Mouse (Mus musculus): ENCODE measurements around the gene BC048679. TPM values are rescaled to one million over a fixed set of nuclear protein-coding genes. Genes with fewer than 3 reads are reported as not detected.

The BC048679 gene
- total and polyA plus RNA-seq, 3 experiments = not detected

DNA sequence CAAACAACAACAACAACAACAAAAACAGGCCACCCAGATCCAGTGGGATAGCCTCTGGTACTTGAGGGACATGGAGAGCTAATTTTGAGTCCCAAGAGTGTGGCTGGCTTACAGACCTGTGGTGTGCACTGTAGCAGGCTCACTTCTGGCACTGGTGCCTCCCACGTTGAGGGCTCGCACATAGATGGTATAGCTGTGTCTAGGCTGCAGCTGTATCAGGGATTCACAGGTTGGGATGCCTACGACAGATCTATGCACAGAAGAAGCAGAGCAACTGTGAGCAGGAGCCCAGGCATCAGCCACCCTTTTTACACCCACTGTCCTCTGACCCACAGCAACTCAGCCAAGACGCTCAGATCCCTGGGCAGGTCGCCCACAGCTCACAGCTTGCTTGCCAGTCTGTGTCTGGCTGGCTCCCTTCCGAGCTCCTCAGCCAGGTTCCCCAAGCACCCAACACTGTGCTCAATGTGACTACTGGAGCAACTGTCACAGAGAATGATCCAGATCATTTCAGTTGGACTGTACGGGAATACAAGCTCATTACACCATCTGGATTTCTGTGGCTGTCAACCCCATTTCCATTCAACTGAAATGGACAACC, 43.9 kb upstream of the BC048679 start:
- no peak overlapping the region for H3K27ac ChIP-seq (ENCODE audit: insufficient read depth, low read depth)
- in situ Hi-C loops (cut with MboI; ENCODE audit: low pct_ligation_motif_present, low pct_unique_long_range_greater_than_20kb, low sequenced_read_pairs) (no loop called here), dilution Hi-C loops (cut with MboI; ENCODE audit: extremely low pct_ligation_motif_present, extremely low pct_unique_long_range_greater_than_20kb, low sequenced_read_pairs) (no loop called here)
- H3K27me3 ChIP-seq (replicated peaks) = no peaks in the 10 kb centered on the region
- TF ChIP-seq SMC3 (IDR thresholded peaks at IDR 0.05; ENCODE audit: low read depth, low read length) (no peak), USF2 (conservative IDR thresholded peaks at IDR 0.05; ENCODE audit: low read depth, low read length) (no peak), MAFK (IDR thresholded peaks at IDR 0.05; ENCODE audit: insufficient replicate concordance, low read length) (no peak), SIN3A (IDR thresholded peaks at IDR 0.05; ENCODE audit: low read length) (no peak), RCOR1 (conservative IDR thresholded peaks at IDR 0.05; ENCODE audit: low read depth, low read length) (no peak), KAT2A (IDR thresholded peaks at IDR 0.05; ENCODE audit: insufficient replicate concordance, low read length) (no peak)
- no peak for DNase-seq (ENCODE audit: extremely low read depth)
- H3K36me3 ChIP-seq (replicated peaks in 1 of 2; ENCODE audit: control insufficient read depth in 1 of 2, insufficient read depth in 1 of 2, low read length in 1 of 2) = peaks cover 0 to 8% of the 10 kb centered on the region in 2 experiments
- no peak overlapping the region for H3K4me3 ChIP-seq (replicated peaks in 1 of 3; ENCODE audit: low read depth in 2 of 3, low read length in 2 of 3, poor library complexity in 1 of 3)
- H3K4me1 ChIP-seq (ENCODE audit: control insufficient read depth in 1 of 2, insufficient read depth in 2 of 2) = peaks cover 0 to 5% of the 10 kb centered on the region in 2 experiments; a peak in 1 of 4 replicates
- H3K9ac ChIP-seq (ENCODE audit: insufficient read depth, low read depth) = no peak overlapping the region
- H3K79me2 ChIP-seq (replicated peaks; ENCODE audit: control insufficient read depth, extremely low read depth, insufficient read depth, poor library complexity, severe bottlenecking) = no peaks in the 10 kb centered on the region
- no peak overlapping the region for H3K4me2 ChIP-seq (ENCODE audit: insufficient read depth, low read depth, poor library complexity, severe bottlenecking)
- no peaks in the 10 kb centered on the region for H3K9me3 ChIP-seq (replicated peaks; ENCODE audit: low read length)

DNA sequence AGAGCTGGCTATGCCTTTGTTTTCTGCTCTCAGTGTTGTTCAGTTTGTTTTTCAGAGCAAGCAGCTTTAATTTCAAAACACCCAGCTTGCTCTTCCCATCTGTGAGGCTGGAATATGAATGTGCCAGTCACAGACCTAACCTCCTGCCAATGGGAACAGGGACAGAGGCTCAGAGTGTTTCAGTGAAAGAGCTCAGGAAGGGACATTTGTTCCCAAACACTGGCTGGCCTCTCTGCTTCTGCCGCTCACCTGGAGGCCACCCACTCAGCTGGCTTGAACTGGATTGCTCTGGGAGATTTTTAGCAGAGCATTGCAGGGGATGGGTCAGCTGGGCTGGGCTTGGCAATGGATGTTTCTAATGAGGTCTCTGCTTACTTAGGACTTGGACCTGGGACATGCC, 42.9 kb upstream of the BC048679 start:
- Histone ChIP-seq H3K4me2 (ENCODE audit: insufficient read depth, low read depth, poor library complexity, severe bottlenecking) (no peak overlapping the region), H3K9ac (ENCODE audit: insufficient read depth, low read depth) (no peak overlapping the region), H3K9me3 (replicated peaks; ENCODE audit: low read length) (no peaks in the 10 kb centered on the region), H3K79me2 (replicated peaks; ENCODE audit: control insufficient read depth, extremely low read depth, insufficient read depth, poor library complexity, severe bottlenecking) (no peaks in the 10 kb centered on the region), H3K27ac (ENCODE audit: insufficient read depth, low read depth) (no peak overlapping the region), H3K4me1 (ENCODE audit: control insufficient read depth in 1 of 2, insufficient read depth in 2 of 2) (peaks cover 0 to 5% of the 10 kb centered on the region in 2 experiments; a peak in 1 of 4 replicates), H3K27me3 (replicated peaks) (no peaks in the 10 kb centered on the region), H3K4me3 (replicated peaks in 1 of 3; ENCODE audit: low read depth in 2 of 3, low read length in 2 of 3, poor library complexity in 1 of 3) (no peak overlapping the region), H3K36me3 (replicated peaks in 1 of 2; ENCODE audit: control insufficient read depth in 1 of 2, insufficient read depth in 1 of 2, low read length in 1 of 2) (peaks cover 0 to 18% of the 10 kb centered on the region in 2 experiments)
- TF ChIP-seq JUND (conservative IDR thresholded peaks at IDR 0.05; ENCODE audit: low read depth, low read length) (no peak), CHD2 (IDR thresholded peaks at IDR 0.05; ENCODE audit: low read length) (no peak), USF1 (IDR thresholded peaks at IDR 0.05; ENCODE audit: low read depth, low read length) (no peak), CHD1 (IDR thresholded peaks at IDR 0.05; ENCODE audit: low read depth, low read length) (no peak), RCOR1 (conservative IDR thresholded peaks at IDR 0.05; ENCODE audit: low read depth, low read length) (no peak), ELF1 (IDR thresholded peaks at IDR 0.05; ENCODE audit: low read depth, low read length) (no peak), ZMIZ1 (IDR thresholded peaks at IDR 0.05; ENCODE audit: low read depth, low read length) (no peak), ZNF384 (IDR thresholded peaks at IDR 0.05; ENCODE audit: low read depth, low read length) (no peak), MAFK (IDR thresholded peaks at IDR 0.05; ENCODE audit: insufficient replicate concordance, low read length) (no peak), USF2 (conservative IDR thresholded peaks at IDR 0.05; ENCODE audit: low read depth, low read length) (no peak), MYC (IDR thresholded peaks at IDR 0.05; ENCODE audit: low read depth, low read length) (no peak), CTCF (conservative IDR thresholded peaks at IDR 0.05 in 1 of 2, IDR thresholded peaks at IDR 0.05 in 1 of 2; ENCODE audit: low read depth in 2 of 2, low read length in 2 of 2) (no peak), NRF1 (IDR thresholded peaks at IDR 0.05; ENCODE audit: low read depth, low read length) (no peak), SMC3 (IDR thresholded peaks at IDR 0.05; ENCODE audit: low read depth, low read length) (no peak), NELFE (IDR thresholded peaks at IDR 0.05; ENCODE audit: low read depth, low read length) (no peak)
- dilution Hi-C loops (cut with MboI; ENCODE audit: extremely low pct_ligation_motif_present, extremely low pct_unique_long_range_greater_than_20kb, low sequenced_read_pairs) (no loop called here), in situ Hi-C loops (cut with MboI; ENCODE audit: low pct_ligation_motif_present, low pct_unique_long_range_greater_than_20kb, low sequenced_read_pairs) (no loop called here)
- no peak for DNase-seq (ENCODE audit: extremely low read depth)

Data from CH12.LX (cell line).